Mouse (Mus musculus): ENCODE measurements around the gene Sf3a1. TPM values are rescaled to one million over a fixed set of nuclear protein-coding genes. Genes with fewer than 3 reads are reported as not detected.

The Sf3a1 gene
- polyA plus RNA-seq, 1 experiment from 2014 or later: 16.5 TPM

GRCm38 (mm10) chr11:4196636-4197035, 36.5 kb downstream of the Sf3a1 start:
- H3K4me1 ChIP-seq (replicated peaks; ENCODE audit: control insufficient read depth, insufficient read depth, low read length): 0 out of 2 replicates have a peak, but pooled peaks cover 7% of the 10 kb centered on the region
- H3K27ac ChIP-seq (ENCODE audit: low read depth, low read length): peak overlapping the region; percentile 75; the same call in 1 of the 2 replicates
- WGBS: 44% methylated on average over 8 of the region's 8 CpGs

GRCm38 (mm10) chr11:4197691-4198090, 37.5 kb downstream of the Sf3a1 start:
- H3K36me3 ChIP-seq (ENCODE audit: control insufficient read depth, insufficient read depth): no peaks in the 10 kb centered on the region
- H3K27me3 ChIP-seq (replicated peaks; ENCODE audit: control insufficient read depth, insufficient read depth, low read length): no peaks in the 10 kb centered on the region
- ATAC-seq: no peak
- no peaks in the 10 kb centered on the region for H3K9me3 ChIP-seq (ENCODE audit: control insufficient read depth)
- H3K9ac ChIP-seq (ENCODE audit: low read depth, low read length): no peak overlapping the region
- H3K27ac ChIP-seq (ENCODE audit: low read depth, low read length): peak overlapping the region; percentile 62
- no peak for TF ChIP-seq CTCF (IDR thresholded peaks at IDR 0.05; ENCODE audit: low read depth)
- H3K4me1 ChIP-seq (replicated peaks; ENCODE audit: control insufficient read depth, insufficient read depth, low read length): peaks cover 10% of the 10 kb centered on the region; the same call in 1 of the 2 replicates
- no peak overlapping the region for H3K4me3 ChIP-seq (ENCODE audit: low read depth, low read length)
- WGBS: 73% methylated on average over 1 of the region's 1 CpGs
- no peak overlapping the region for H3K4me2 ChIP-seq (replicated peaks; ENCODE audit: low read depth)

More at GRCm38 (mm10) chr11:4196636-4197035, 36.5 kb downstream of the Sf3a1 start:
- H3K9me3 ChIP-seq (ENCODE audit: control insufficient read depth): no peaks in the 10 kb centered on the region
- H3K27me3 ChIP-seq (replicated peaks; ENCODE audit: control insufficient read depth, insufficient read depth, low read length): no peaks in the 10 kb centered on the region
- peak; percentile 38 for TF ChIP-seq CTCF (IDR thresholded peaks at IDR 0.05; ENCODE audit: low read depth)
- no peak overlapping the region for H3K4me3 ChIP-seq (ENCODE audit: low read depth, low read length)
- no peak overlapping the region for H3K9ac ChIP-seq (ENCODE audit: low read depth, low read length)
- no peak overlapping the region for H3K4me2 ChIP-seq (replicated peaks; ENCODE audit: low read depth)
- no peaks in the 10 kb centered on the region for H3K36me3 ChIP-seq (ENCODE audit: control insufficient read depth, insufficient read depth)
- peak; percentile 89 for ATAC-seq

- H3K36me3 ChIP-seq (ENCODE audit: control insufficient read depth, insufficient read depth): peaks cover 14% of the 10 kb centered on the region; the same call in 1 of the 2 replicates
- H3K9ac ChIP-seq (ENCODE audit: low read depth, low read length): no peak overlapping the region
- H3K9me3 ChIP-seq (ENCODE audit: control insufficient read depth): no peaks in the 10 kb centered on the region
- 65% methylated on average over 11 of the region's 11 CpGs for whole genome bisulfite sequencing
- no peak overlapping the region for H3K4me2 ChIP-seq (replicated peaks; ENCODE audit: low read depth)
- H3K4me1 ChIP-seq (replicated peaks; ENCODE audit: control insufficient read depth, insufficient read depth, low read length): peaks cover 3% of the 10 kb centered on the region; the same call in 1 of the 2 replicates
- H3K4me3 ChIP-seq (ENCODE audit: low read depth, low read length): no peak overlapping the region
- peak overlapping the region; percentile 15 for H3K27ac ChIP-seq (ENCODE audit: low read depth, low read length)
- no peaks in the 10 kb centered on the region for H3K27me3 ChIP-seq (replicated peaks; ENCODE audit: control insufficient read depth, insufficient read depth, low read length)
- peak; percentile 32 for TF ChIP-seq CTCF (IDR thresholded peaks at IDR 0.05; ENCODE audit: low read depth)
- no peak for ATAC-seq
Observed at GRCm38 (mm10) chr11:4201981-4202700, 42.0 kb downstream of the Sf3a1 start.

GRCm38 (mm10) chr11:4202995-4203704, 43.0 kb downstream of the Sf3a1 start:
- H3K36me3 ChIP-seq (ENCODE audit: control insufficient read depth, insufficient read depth): peaks cover 24% of the 10 kb centered on the region
- 44% methylated on average over 12 of the region's 12 CpGs for WGBS
- no peaks in the 10 kb centered on the region for H3K27me3 ChIP-seq (replicated peaks; ENCODE audit: control insufficient read depth, insufficient read depth, low read length)
- TF ChIP-seq CTCF (IDR thresholded peaks at IDR 0.05; ENCODE audit: low read depth): no peak
- H3K4me3 ChIP-seq (ENCODE audit: low read depth, low read length): no peak overlapping the region
- H3K4me2 ChIP-seq (replicated peaks; ENCODE audit: low read depth): peak overlapping the region; percentile 4
- no peak for ATAC-seq
- peak overlapping the region; percentile 15 for H3K27ac ChIP-seq (ENCODE audit: low read depth, low read length)
- H3K9me3 ChIP-seq (ENCODE audit: control insufficient read depth): no peaks in the 10 kb centered on the region
- H3K9ac ChIP-seq (ENCODE audit: low read depth, low read length): no peak overlapping the region
- peaks cover 3% of the 10 kb centered on the region; the same call in 1 of the 2 replicates for H3K4me1 ChIP-seq (replicated peaks; ENCODE audit: control insufficient read depth, insufficient read depth, low read length)

GRCm38 (mm10) chr11:4203705-4204074, 43.5 kb downstream of the Sf3a1 start:
- H3K9me3 ChIP-seq (ENCODE audit: control insufficient read depth): no peaks in the 10 kb centered on the region
- peaks cover 3% of the 10 kb centered on the region; the same call in 1 of the 2 replicates for H3K4me1 ChIP-seq (replicated peaks; ENCODE audit: control insufficient read depth, insufficient read depth, low read length)
- no peak for TF ChIP-seq CTCF (IDR thresholded peaks at IDR 0.05; ENCODE audit: low read depth)
- no peak overlapping the region for H3K4me3 ChIP-seq (ENCODE audit: low read depth, low read length)
- ATAC-seq: peak; percentile 87
- H3K9ac ChIP-seq (ENCODE audit: low read depth, low read length): no peak overlapping the region
- peaks cover 29% of the 10 kb centered on the region for H3K36me3 ChIP-seq (ENCODE audit: control insufficient read depth, insufficient read depth)
- no peaks in the 10 kb centered on the region for H3K27me3 ChIP-seq (replicated peaks; ENCODE audit: control insufficient read depth, insufficient read depth, low read length)
- H3K4me2 ChIP-seq (replicated peaks; ENCODE audit: low read depth): peak overlapping the region; percentile 4
- H3K27ac ChIP-seq (ENCODE audit: low read depth, low read length): peak overlapping the region; percentile 70
- 11% methylated on average over 2 of the region's 2 CpGs for WGBS

- 80% methylated on average over 5 of the region's 5 CpGs for WGBS
- peaks cover 44% of the 10 kb centered on the region for H3K36me3 ChIP-seq (ENCODE audit: control insufficient read depth, insufficient read depth)
- no peak overlapping the region for H3K27ac ChIP-seq (ENCODE audit: low read depth, low read length)
- TF ChIP-seq CTCF (IDR thresholded peaks at IDR 0.05; ENCODE audit: low read depth): no peak
- H3K4me3 ChIP-seq (ENCODE audit: low read depth, low read length): no peak overlapping the region
- ATAC-seq: no peak
- no peak overlapping the region for H3K4me2 ChIP-seq (replicated peaks; ENCODE audit: low read depth)
- H3K27me3 ChIP-seq (replicated peaks; ENCODE audit: control insufficient read depth, insufficient read depth, low read length): no peaks in the 10 kb centered on the region
- H3K9me3 ChIP-seq (ENCODE audit: control insufficient read depth): no peaks in the 10 kb centered on the region
- H3K4me1 ChIP-seq (replicated peaks; ENCODE audit: control insufficient read depth, insufficient read depth, low read length): peaks cover 3% of the 10 kb centered on the region; the same call in 1 of the 2 replicates
- no peak overlapping the region for H3K9ac ChIP-seq (ENCODE audit: low read depth, low read length)
Observed at GRCm38 (mm10) chr11:4205097-4205655, 45.0 kb downstream of the Sf3a1 start.
